Mouse (Mus musculus) c-Kit-negative CD71-positive TER-119-positive erythroid progenitor cells, embryonic 14.5 days (primary cell): ENCODE results near the gene Zc3h18.

Experiments used
- DNase-seq: peaks from one replicate; pipeline ENCODE4 v3.0.0-alpha.2; 2013; ENCODE audit warnings: low read depth, low spot score

The Zc3h18 gene

GRCm38 (mm10) chr8:122347811-122348552 lies 28.4 kb upstream of the Zc3h18 start:
- DNase-seq, result no peak

GRCm38 (mm10) chr8:122349357-122350297 lies 26.8 kb upstream of the Zc3h18 start:
- no peak for DNase-seq

GRCm38 (mm10) chr8:122350309-122351089 lies 25.9 kb upstream of the Zc3h18 start:
- DNase-seq, result no peak

- no peak for DNase-seq
Observed at GRCm38 (mm10) chr8:122354157-122354556, 22.3 kb upstream of the Zc3h18 start.

GRCm38 (mm10) chr8:122355642-122356606 lies 20.5 kb upstream of the Zc3h18 start:
- no peak for DNase-seq

- no peak for DNase-seq
Observed at GRCm38 (mm10) chr8:122357202-122357601, 19.2 kb upstream of the Zc3h18 start.

- DNase-seq, result no peak
Observed at GRCm38 (mm10) chr8:122357641-122358040, 18.8 kb upstream of the Zc3h18 start.

GRCm38 (mm10) chr8:122359111-122359775 lies 17.2 kb upstream of the Zc3h18 start:
- no peak for DNase-seq

GRCm38 (mm10) chr8:122360696-122361416 lies 15.6 kb upstream of the Zc3h18 start, which contains the start of gene Trhr2:
Gene Trhr2, minus strand, starts transcription at chr8:122360746.
- DNase-seq, result no peak

- no peak for DNase-seq
Observed at GRCm38 (mm10) chr8:122362271-122362670, 14.1 kb upstream of the Zc3h18 start.

- no peak for DNase-seq
Observed at GRCm38 (mm10) chr8:122362967-122363366, 13.4 kb upstream of the Zc3h18 start.

GRCm38 (mm10) chr8:122368494-122368893 lies 7.9 kb upstream of the Zc3h18 start:
- no peak for DNase-seq

- DNase-seq, result peak; percentile 43
Observed at GRCm38 (mm10) chr8:122369665-122370064, 6.7 kb upstream of the Zc3h18 start.

GRCm38 (mm10) chr8:122371706-122372105 lies 4.7 kb upstream of the Zc3h18 start:
- no peak for DNase-seq

- no peak for DNase-seq
Observed at GRCm38 (mm10) chr8:122375320-122375719, 1.1 kb upstream of the Zc3h18 start.

GRCm38 (mm10) chr8:122375751-122376364 lies 551 bp upstream of the Zc3h18 start:
- DNase-seq, result no peak

GRCm38 (mm10) chr8:122383039-122383438 lies 6.6 kb downstream of the Zc3h18 start:
- DNase-seq, result no peak

- no peak for DNase-seq
Observed at GRCm38 (mm10) chr8:122389357-122389756, 12.9 kb downstream of the Zc3h18 start.

GRCm38 (mm10) chr8:122390758-122391157 lies 14.3 kb downstream of the Zc3h18 start:
- no peak for DNase-seq
